Mouse (Mus musculus) CH12.LX (cell line): Measurements from ENCODE around the gene 1700025C18Rik.

Source experiments
- BHLHE40 ChIP-seq: IDR thresholded peaks from 2 replicates; pipeline ENCODE4 v1.6.1; 2011; ENCODE audit warnings: mild to moderate bottlenecking, low read depth, low read length, improper control_type of control experiment
- CTCF ChIP-seq, 2 experiments: IDR thresholded peaks in 1 of 2; conservative IDR thresholded peaks in 1 of 2; 2 replicates each; pipeline ENCODE4 v1.5.1; 2011 to 2012; ENCODE audit warnings: low read depth in 2 of 2, low read length in 2 of 2, improper control_type of control experiment in 1 of 2, inconsistent platforms in 1 of 2, mild to moderate bottlenecking in 1 of 2, moderate library complexity in 1 of 2
- EP300 ChIP-seq: IDR thresholded peaks from 2 replicates; pipeline ENCODE4 v1.6.1; 2011; ENCODE audit warnings: low read length, improper control_type of control experiment
- JUN ChIP-seq: IDR thresholded peaks from 2 replicates; pipeline ENCODE4 v1.6.1; 2011; ENCODE audit warnings: low read depth, mild to moderate bottlenecking, low read length, improper control_type of control experiment, moderate library complexity; ENCODE audit not compliant: insufficient read depth
- JUND ChIP-seq: conservative IDR thresholded peaks from 2 replicates; pipeline ENCODE4 v1.6.1; 2011; ENCODE audit warnings: low read depth, low read length, improper control_type of control experiment
- MAFK ChIP-seq: IDR thresholded peaks from 2 replicates; pipeline ENCODE4 v1.6.1; 2011; ENCODE audit warnings: low read length, improper control_type of control experiment; ENCODE audit not compliant: insufficient replicate concordance
- POLR2A ChIP-seq: IDR thresholded peaks from 2 replicates; pipeline ENCODE4 v1.6.1; 2011; ENCODE audit warnings: low read depth, mild to moderate bottlenecking, improper control_type of control experiment, low read length
- RCOR1 ChIP-seq: conservative IDR thresholded peaks from 2 replicates; pipeline ENCODE4 v1.6.1; 2012; ENCODE audit warnings: low read depth, mild to moderate bottlenecking, inconsistent platforms, low read length, improper control_type of control experiment
- TCF12 ChIP-seq: IDR thresholded peaks from 2 replicates; pipeline ENCODE4 v1.6.1; 2014; ENCODE audit warnings: low read depth, mild to moderate bottlenecking, inconsistent platforms, low read length, improper control_type of control experiment
- UBTF ChIP-seq: IDR thresholded peaks from 2 replicates; pipeline ENCODE4 v1.6.1; 2012; ENCODE audit warnings: low read depth, mild to moderate bottlenecking, inconsistent platforms, low read length, improper control_type of control experiment, moderate library complexity
- USF1 ChIP-seq: IDR thresholded peaks from 2 replicates; pipeline ENCODE4 v1.6.1; 2014; ENCODE audit warnings: low read depth, mild to moderate bottlenecking, inconsistent platforms, low read length, improper control_type of control experiment
- ZKSCAN1 ChIP-seq: IDR thresholded peaks from 2 replicates; pipeline ENCODE4 v1.6.1; 2012; ENCODE audit warnings: low read depth, inconsistent platforms, low read length, improper control_type of control experiment, borderline replicate concordance
- ZMIZ1 ChIP-seq: IDR thresholded peaks from 2 replicates; pipeline ENCODE4 v1.6.1; 2012; ENCODE audit warnings: low read depth, mild to moderate bottlenecking, inconsistent platforms, low read length, improper control_type of control experiment
- ZNF384 ChIP-seq: IDR thresholded peaks from 2 replicates; pipeline ENCODE4 v1.6.1; 2012; ENCODE audit warnings: low read depth, low read length, improper control_type of control experiment, inconsistent platforms

GRCm38 (mm10) chr2:165064489-165064888 is 26.1 kb downstream of the 1700025C18Rik start:
- TF ChIP-seq CTCF (conservative IDR thresholded peaks at IDR 0.05 in 1 of 2, IDR thresholded peaks at IDR 0.05 in 1 of 2; ENCODE audit: low read depth in 2 of 2, low read length in 2 of 2) (no peak), ZMIZ1 (no peak), ZNF384 (no peak), ZKSCAN1 (no peak), POLR2A (0 out of 2 replicates have a peak, but pooled peaks have one; percentile 23), MAFK (no peak), RCOR1 (no peak), EP300 (no peak), JUND (no peak), JUN (no peak), TCF12 (no peak), BHLHE40 (no peak), USF1 (no peak), UBTF (no peak)
